Mouse (Mus musculus) cerebellum, postnatal 25 days (tissue): ENCODE measurements around the gene Retreg1.
A peak's percentile ranks its signal among the peaks of the same experiment; 100 is the strongest.

Experiments used
- DNase-seq, 2 experiments: peaks; one replicate each; pipeline ENCODE4 v3.0.0; 2021; ENCODE audit warnings: mixed read lengths in 2 of 2

Retreg1 gene

GRCm38 (mm10) chr15:25884416-25884958, 41.5 kb downstream of the Retreg1 start:
- no peak for DNase-seq

DNA sequence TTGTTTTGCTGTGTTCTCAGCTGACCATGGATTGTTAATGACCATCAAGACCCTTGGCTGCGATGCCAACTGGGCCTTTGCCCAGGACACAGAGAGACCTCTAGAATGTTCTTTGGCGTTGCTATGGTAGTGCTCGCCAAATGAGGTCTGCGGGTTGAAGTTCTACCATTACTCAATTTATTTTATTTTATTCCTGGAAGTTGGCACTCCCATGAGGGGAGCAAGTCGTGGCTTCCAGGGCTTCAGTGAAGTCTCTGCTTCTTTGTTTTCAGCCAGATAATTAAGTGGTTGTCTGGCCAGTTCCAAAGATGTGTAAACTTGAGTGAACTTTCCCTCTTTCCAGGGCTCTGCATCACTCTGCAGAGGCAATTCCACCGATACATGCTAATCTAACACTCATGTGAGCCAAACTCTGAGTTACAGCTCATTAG, 43.6 kb downstream of the Retreg1 start:
- peak in 1 of 2 experiments; percentile 37 for DNase-seq

- no peak for DNase-seq
Measured at GRCm38 (mm10) chr15:25889927-25890326, 46.9 kb downstream of the Retreg1 start.

DNA sequence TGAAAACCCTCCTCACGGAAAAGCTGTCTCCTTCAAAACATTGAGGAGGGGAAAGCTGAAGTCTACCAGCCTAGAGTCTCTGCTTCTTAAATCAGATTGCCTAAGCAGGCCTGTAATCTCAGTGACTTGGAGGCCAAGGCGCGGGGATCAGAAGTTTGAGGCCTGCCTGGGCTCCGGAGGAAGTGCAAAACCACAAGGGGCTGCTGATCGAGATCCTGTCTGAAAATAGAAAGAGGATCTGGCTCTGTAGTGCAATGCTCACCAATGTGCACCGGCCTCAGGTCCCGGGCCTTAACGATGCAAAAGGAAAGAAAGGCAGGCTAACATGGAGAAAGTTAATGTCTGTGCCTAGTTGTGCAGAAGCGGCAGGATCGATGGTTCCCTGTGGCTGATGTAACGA, 48.6 kb downstream of the Retreg1 start:
- no peak for DNase-seq

GRCm38 (mm10) chr15:25893327-25893726, 50.3 kb downstream of the Retreg1 start:
- no peak for DNase-seq

DNA sequence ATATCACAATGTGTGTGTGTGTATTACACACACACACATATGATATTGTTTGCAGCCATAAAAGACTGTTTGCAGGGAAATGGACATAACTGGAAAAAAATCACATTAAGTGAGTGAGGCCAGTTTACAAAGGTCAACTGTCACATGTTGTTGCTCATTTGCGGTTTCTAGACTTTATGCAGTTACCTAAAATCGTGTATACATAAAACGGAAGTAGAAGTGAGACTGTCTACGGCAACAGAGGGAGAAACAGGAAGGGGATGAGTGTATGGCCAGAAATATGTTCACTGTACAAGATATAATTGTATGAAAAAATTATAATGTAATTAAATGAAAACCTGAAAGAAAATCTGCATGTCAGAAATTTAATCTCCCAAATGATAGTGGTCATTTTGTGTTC, 53.8 kb downstream of the Retreg1 start:
- no peak for DNase-seq

DNA sequence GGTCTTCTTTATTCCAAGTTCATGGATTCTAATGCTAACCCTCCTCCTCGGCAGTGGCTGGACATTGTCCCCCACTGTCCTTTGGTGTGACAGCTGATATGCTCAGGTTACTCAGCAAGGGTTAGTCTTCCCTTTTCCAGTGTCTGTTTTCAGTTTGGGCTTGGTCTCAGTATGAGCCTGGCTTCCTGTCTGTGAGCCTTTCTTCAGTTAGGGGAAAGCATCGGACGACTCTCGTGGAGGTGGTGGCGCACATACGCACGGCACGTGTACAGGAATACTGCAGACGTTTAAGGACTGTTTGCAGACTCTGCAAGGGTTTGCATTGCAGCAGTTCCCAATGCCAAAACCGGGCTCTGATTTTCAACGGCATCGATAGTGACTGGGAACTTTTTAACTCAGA, 54.6 kb downstream of the Retreg1 start:
- no peak for DNase-seq

DNA sequence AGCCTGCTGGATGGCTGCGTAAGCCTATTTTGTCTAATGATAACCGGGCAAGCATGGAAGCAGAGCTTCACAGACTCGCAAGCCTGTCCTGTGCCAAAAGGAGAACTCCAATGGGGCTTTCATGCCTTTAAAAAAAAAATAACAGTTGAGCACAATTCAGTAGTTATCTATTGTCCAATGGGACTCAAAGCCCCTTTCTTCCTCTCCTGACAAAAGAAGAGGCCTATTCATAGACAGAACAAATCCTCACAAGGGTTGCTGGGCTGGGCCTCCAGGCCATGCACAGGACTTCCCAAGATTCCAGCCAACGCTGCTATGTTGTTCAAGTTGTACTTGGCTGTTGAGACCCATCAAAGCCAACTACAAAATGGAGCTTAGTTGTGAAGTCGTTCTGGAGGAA, 56.0 kb downstream of the Retreg1 start:
- DNase-seq, result no peak

DNA sequence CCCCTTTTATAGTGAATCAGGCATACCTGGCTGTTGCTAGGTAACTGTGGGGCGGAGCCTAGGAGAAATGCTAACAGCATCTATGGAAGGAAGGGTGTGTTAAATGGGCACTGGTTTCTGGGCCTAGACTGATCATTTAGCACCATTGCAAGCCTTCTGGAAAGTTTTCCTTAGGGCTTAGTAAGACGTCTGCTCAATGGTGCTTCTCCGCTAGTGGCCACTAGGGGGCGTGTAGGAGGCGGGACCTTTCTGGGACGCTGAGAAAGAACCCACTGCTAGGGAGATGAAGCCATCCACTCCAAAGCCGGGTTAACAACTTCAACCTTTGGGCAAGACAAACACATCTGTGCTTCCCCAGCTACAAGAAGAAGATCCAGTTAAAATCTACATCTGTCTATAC, 57.6 kb downstream of the Retreg1 start:
- DNase-seq, result peak; percentile 73 to 86

DNA sequence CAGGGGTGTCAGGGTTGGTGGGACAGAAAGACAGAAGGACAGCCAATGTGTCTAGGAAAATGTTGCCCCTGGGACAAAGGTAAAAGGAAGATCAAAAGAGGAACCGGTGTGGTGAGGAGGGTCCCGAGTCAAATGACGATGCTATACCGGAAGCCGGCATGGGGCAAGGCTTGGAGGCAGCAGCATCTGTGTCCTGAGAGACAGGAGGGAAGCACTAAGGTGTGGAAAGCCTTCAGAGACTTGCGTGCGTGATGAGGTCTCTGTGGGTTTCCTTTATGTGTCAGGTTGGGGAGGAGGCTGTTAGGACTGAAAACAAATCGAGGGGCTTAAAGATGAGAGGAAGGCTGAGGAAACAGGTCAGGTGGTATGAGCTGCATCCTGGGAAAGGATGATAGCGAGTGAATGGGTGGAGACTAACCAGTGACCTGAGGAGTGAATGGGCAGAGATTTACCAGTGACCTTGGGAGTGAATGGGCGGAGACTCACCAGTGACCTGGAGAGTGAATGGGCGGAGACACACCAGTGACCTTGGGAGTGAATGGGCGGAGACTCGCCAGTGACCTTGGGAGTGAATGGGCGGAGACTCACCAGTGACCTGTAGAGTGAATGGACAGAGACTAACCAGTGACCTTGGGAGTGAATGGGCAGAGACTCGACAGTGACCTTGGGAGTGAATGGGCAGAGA, 60.1 kb downstream of the Retreg1 start:
- DNase-seq, result no peak

DNA sequence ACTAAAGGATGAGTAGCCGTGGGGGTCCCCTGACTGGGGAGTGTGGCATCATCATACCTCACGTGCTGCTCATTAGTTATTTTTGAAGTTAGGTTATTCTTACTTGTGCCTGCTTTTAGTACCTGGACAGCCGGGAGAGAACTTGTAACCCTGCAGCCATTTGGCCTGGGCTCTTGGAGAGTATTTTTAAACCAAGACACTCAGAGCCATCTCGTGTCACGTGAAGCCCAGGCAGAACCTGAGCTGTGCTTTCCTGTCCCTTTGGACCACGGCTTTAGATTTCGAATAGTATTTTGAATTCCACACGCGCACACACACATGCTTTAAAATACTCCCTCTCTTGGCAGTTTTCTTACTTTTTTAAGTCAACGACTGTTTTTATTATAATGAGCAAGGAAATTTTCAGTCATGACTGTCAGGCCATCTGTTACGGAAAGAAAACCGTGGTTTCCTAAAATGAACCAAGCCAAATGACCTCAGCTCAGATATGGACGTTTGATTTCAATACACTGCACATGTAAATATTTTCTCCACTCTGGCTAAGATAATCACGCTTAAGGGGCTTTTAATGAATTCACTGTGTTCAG, 61.5 kb downstream of the Retreg1 start:
- DNase-seq, result peak; percentile 37 to 47

GRCm38 (mm10) chr15:25909783-25910494, 67.0 kb downstream of the Retreg1 start:
- DNase-seq, result no peak

- DNase-seq, result no peak
Measured at GRCm38 (mm10) chr15:25910495-25910865, 67.5 kb downstream of the Retreg1 start.

- no peak for DNase-seq
Measured at GRCm38 (mm10) chr15:25910924-25911323, 67.9 kb downstream of the Retreg1 start.

DNA sequence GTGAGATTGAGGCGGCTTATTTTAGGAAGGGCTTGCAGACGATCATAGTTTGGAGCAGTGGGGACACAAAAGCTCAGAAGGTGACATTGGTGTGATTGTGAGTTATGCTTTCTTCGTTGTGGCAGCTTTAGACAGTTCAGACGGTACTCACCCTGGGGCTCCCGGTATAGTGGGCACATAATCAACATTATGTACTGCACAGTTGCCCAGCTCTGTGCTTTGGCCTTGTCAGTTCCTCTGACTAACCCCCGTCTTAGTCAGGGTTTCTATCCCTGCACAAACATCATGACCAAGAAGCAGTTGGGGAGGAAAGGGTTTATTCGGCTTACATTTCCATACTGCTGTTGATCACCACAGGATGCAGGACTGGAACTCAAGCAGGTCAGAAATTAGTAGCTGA, 69.9 kb downstream of the Retreg1 start:
- no peak for DNase-seq

DNA sequence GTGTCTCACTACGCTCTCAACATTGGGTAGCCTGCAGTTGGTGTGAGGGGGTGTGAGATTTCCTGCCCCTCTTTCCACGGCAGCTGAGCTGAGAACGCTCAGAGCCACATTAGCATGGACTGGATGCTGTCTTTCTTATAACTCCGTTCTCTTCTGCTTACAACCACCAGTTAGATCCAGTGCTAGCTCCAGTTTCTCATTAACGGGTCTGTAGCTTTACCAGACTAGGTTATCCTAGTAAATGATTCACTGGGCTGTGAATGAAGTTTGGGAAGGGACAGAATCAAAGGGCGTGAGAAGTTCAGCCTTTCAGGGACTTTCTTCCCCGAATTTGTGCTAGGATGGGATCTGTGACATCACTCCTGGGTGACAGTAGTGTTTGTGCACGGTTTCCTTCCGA, 70.7 kb downstream of the Retreg1 start:
- no peak for DNase-seq

GRCm38 (mm10) chr15:25914160-25914559, 71.2 kb downstream of the Retreg1 start:
- no peak for DNase-seq

- DNase-seq, result no peak
Measured at GRCm38 (mm10) chr15:25915013-25915412, 72.0 kb downstream of the Retreg1 start.

- no peak for DNase-seq
Measured at GRCm38 (mm10) chr15:25915574-25916205, 72.7 kb downstream of the Retreg1 start.

DNA sequence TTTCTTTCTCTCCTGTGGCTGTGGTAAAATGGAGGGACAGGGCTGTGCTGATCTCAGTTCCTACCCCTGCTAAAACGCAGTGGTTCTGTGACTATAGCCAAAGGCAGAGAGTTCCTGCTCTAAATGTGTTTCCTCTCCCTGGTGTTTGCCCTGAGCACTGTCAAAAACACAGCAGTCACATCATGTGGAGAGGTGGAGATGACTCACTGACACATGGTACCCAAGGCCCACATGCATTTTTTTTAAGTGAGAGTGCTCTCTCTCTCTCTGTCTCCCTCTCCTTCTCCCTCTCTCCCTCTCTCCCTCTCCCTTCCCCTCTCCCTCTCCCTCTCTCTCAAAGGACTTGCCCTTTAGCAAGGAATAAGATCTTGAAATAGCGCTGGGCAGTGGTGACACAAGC, 73.3 kb downstream of the Retreg1 start:
- DNase-seq, result no peak

DNA sequence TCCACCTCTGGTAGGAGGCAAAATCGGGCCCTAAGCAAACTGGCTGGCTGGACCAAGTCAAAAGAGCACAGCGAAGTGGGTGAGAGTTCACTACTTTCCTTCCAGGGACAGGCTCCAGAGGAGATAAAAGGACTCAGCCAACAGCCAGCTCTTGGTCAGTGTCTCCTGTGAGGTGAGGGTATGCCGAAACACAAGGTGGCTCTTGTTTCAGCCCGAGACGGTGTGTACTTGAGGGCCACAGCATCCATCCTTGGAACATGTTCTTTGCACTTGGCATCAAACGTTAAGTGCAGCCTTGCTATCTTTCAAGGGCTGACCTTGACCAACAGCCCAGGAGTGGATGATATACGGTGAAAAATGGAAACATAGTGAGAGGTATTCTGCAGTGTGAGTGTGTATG, 75.7 kb downstream of the Retreg1 start:
- no peak for DNase-seq

GRCm38 (mm10) chr15:25919995-25920394, 77.0 kb downstream of the Retreg1 start:
- no peak for DNase-seq

- peak; percentile 38 to 63 for DNase-seq
Measured at GRCm38 (mm10) chr15:25920886-25921285, 77.9 kb downstream of the Retreg1 start.
